8 mouse cellular contexts compared by ENCODE assay signal in the genomic region with DNA sequence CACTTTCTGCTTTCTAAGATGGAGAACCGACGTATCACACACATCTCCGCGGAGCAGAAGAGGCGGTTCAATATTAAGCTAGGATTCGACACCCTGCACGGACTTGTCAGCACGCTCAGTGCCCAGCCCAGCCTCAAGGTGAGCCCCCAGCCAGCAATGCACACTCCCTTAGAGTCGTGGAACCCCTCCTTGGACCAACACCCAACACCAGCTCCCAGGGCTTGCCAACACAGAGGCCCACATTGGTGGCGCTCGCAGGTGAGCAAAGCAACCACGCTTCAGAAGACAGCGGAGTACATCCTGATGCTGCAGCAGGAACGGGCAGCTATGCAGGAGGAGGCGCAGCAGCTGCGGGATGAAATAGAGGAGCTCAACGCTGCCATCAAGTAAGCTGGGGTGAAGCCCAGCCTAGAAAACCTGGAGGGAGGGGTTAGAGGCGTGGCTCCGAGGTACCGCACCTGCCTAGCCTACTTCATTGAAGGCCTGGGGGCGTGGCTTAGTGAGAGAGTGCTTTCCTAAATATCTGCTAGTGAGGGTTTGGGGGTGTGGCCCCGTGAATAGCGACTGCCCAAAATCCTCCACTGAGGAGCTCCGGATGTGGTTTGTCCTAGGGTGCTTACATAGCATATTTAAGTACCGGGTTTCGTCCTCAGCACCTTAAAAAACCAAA. TPM values are rescaled to one million over a fixed set of nuclear protein-coding genes. Genes with fewer than 3 reads are reported as not detected.
DNase-seq lines count a peak whose midpoint lies in the region; ATAC-seq and TF ChIP-seq lines count a peak whose summit lies in the region.

No protein-coding gene starts in this region.

- WGBS in heart, embryonic 10.5 days = 7% methylated on average over 26 of the region's 26 CpGs
- 5% methylated on average over 26 of the region's 26 CpGs for WGBS in forebrain, postnatal 0 days
- WGBS in kidney, embryonic 15.5 days = 5% methylated on average over 26 of the region's 26 CpGs
- 41% methylated on average over 26 of the region's 26 CpGs for WGBS in small intestine, adult 2 months

- ATAC-seq in forebrain, postnatal 0 days = peak; percentile 34; the same call in 1 of the 2 replicates
- peak; percentile 61 for ATAC-seq in kidney, embryonic 15.5 days (replicated peaks; ENCODE audit: low FRiP score)

- no peak for DNase-seq in heart, embryonic 10.5 days (ENCODE audit: low spot score)
- no peak for DNase-seq in heart, postnatal 36 days
- DNase-seq in brain, adult 2 months (ENCODE audit: low read depth, low spot score) = peak; percentile 67
- peak; percentile 35 for DNase-seq in forebrain, postnatal 0 days
- DNase-seq in lung, postnatal 25 days (ENCODE audit: low spot score) = peak; percentile 84
- DNase-seq in layer of hippocampus, postnatal 25 days (ENCODE audit: extremely low spot score in 1 of 2, low spot score in 1 of 2) = no peak

- H3K9me3 ChIP-seq in heart, embryonic 10.5 days = no peaks in the 10 kb centered on the region
- no peaks in the 10 kb centered on the region for H3K9me3 ChIP-seq in forebrain, postnatal 0 days (ENCODE audit: low read length)
- H3K9me3 ChIP-seq in kidney, embryonic 15.5 days (replicated peaks) = no peaks in the 10 kb centered on the region

- no peak overlapping the region for H3K27ac ChIP-seq in heart, embryonic 10.5 days
- H3K27ac ChIP-seq in forebrain, postnatal 0 days (ENCODE audit: low read depth, low read length) = no peak overlapping the region
- H3K27ac ChIP-seq in kidney, embryonic 15.5 days = no peak overlapping the region
- no peak overlapping the region for H3K27ac ChIP-seq in small intestine, adult 2 months (ENCODE audit: insufficient read depth, low read depth, low read length)

- H3K4me1 ChIP-seq in heart, embryonic 10.5 days = peaks cover 13% of the 10 kb centered on the region; the same call in 1 of the 2 replicates
- no peaks in the 10 kb centered on the region for H3K4me1 ChIP-seq in forebrain, postnatal 0 days (ENCODE audit: insufficient read depth)
- peaks cover 11% of the 10 kb centered on the region for H3K4me1 ChIP-seq in kidney, embryonic 15.5 days
- 0 out of 2 replicates have a peak, but pooled peaks cover 4% of the 10 kb centered on the region for H3K4me1 ChIP-seq in small intestine, adult 2 months (ENCODE audit: control insufficient read depth, insufficient read depth, insufficient read length, low read length)

- peaks cover 75% of the 10 kb centered on the region for H3K27me3 ChIP-seq in heart, embryonic 10.5 days (ENCODE audit: insufficient read depth, poor library complexity, severe bottlenecking)
- peaks cover 15% of the 10 kb centered on the region for H3K27me3 ChIP-seq in forebrain, postnatal 0 days (ENCODE audit: insufficient read depth, low read length)
- H3K27me3 ChIP-seq in kidney, embryonic 15.5 days = peaks cover 40% of the 10 kb centered on the region
- H3K27me3 ChIP-seq in small intestine, adult 2 months (ENCODE audit: control insufficient read depth, insufficient read depth, low read length) = no peaks in the 10 kb centered on the region

- TF ChIP-seq POLR2A in small intestine, adult 2 months (IDR thresholded peaks at IDR 0.05; ENCODE audit: low read depth, low read length) = no peak

- TF ChIP-seq CTCF in forebrain, postnatal 0 days (IDR thresholded peaks at IDR 0.05; ENCODE audit: low read depth) = no peak
- no peak for TF ChIP-seq CTCF in small intestine, adult 2 months (IDR thresholded peaks at IDR 0.05; ENCODE audit: extremely low read depth, insufficient read length, insufficient replicate concordance, low read depth, low read length)

- H3K9ac ChIP-seq in forebrain, postnatal 0 days = peak overlapping the region; percentile 18; the same call in 1 of the 2 replicates
- no peak overlapping the region for H3K9ac ChIP-seq in kidney, embryonic 15.5 days

- intact Hi-C loops in heart, postnatal 36 days (cut with DNase I) = no loop called here

- H3K4me3 ChIP-seq in heart, embryonic 10.5 days = peak overlapping the region; percentile 37
- H3K4me3 ChIP-seq in forebrain, postnatal 0 days (ENCODE audit: low read depth, low read length) = peak overlapping the region; percentile 22
- H3K4me3 ChIP-seq in kidney, embryonic 15.5 days (replicated peaks) = peak overlapping the region; percentile 27
- H3K4me3 ChIP-seq in small intestine, adult 2 months (ENCODE audit: low read depth, low read length) = peak overlapping the region; percentile 31

- peak overlapping the region; percentile 45 for H3K4me2 ChIP-seq in forebrain, postnatal 0 days (ENCODE audit: low read depth)
- peak overlapping the region; percentile 56 for H3K4me2 ChIP-seq in kidney, embryonic 15.5 days

- no peaks in the 10 kb centered on the region for H3K36me3 ChIP-seq in heart, embryonic 10.5 days
- H3K36me3 ChIP-seq in forebrain, postnatal 0 days (ENCODE audit: insufficient read depth) = no peaks in the 10 kb centered on the region
- no peaks in the 10 kb centered on the region for H3K36me3 ChIP-seq in kidney, embryonic 15.5 days
- peaks cover 52% of the 10 kb centered on the region for H3K36me3 ChIP-seq in small intestine, adult 2 months (ENCODE audit: control insufficient read depth, insufficient read depth, low read length)

RNA-seq across cellular contexts. Expression of gene Tbl2, which starts 15.6 kb away (rescaled TPM):
- polyA plus RNA-seq in heart, embryonic 10.5 days (2016; fragmentation: Nextera tagmentation; extraction: Ambion mirVana) = 25.1 and 25.4 TPM in 2 replicates
- 10 to 100 TPM; 11.7 to 12.8 TPM for total RNA-seq in heart, postnatal 36 days (2021)
- 13.5 and 35.2 TPM in 2 replicates for total RNA-seq in forebrain, postnatal 0 days (2014; rRNA removed)
- 9.2 and 12.0 TPM in 2 replicates for polyA plus RNA-seq in forebrain, postnatal 0 days (2015; fragmentation: Nextera tagmentation; extraction: Ambion mirVana)
- 25.5 and 26.8 TPM in 2 replicates for polyA plus RNA-seq in kidney, embryonic 15.5 days (2015; fragmentation: Nextera tagmentation; extraction: Ambion mirVana)
- 4.8 and 5.3 TPM in 2 replicates for polyA plus RNA-seq in small intestine, adult 2 months (2012; rRNA removed)
- total RNA-seq in layer of hippocampus, postnatal 25 days (2021) = 10 to 100 TPM; 32.1 to 34.4 TPM

RNA-seq across cellular contexts. Expression of gene Bcl7b, which starts 34.2 kb away (rescaled TPM):
- polyA plus RNA-seq in heart, embryonic 10.5 days (2016; fragmentation: Nextera tagmentation; extraction: Ambion mirVana) = 39.2 and 45.3 TPM in 2 replicates
- 10 to 100 TPM; 41.3 to 43.4 TPM for total RNA-seq in heart, postnatal 36 days (2021)
- 30.3 and 31.4 TPM in 2 replicates for total RNA-seq in forebrain, postnatal 0 days (2014; rRNA removed)
- 42.6 TPM in 2 replicates for polyA plus RNA-seq in forebrain, postnatal 0 days (2015; fragmentation: Nextera tagmentation; extraction: Ambion mirVana)
- 52.9 and 53.2 TPM in 2 replicates for polyA plus RNA-seq in kidney, embryonic 15.5 days (2015; fragmentation: Nextera tagmentation; extraction: Ambion mirVana)
- 12.1 and 28.4 TPM in 2 replicates for polyA plus RNA-seq in small intestine, adult 2 months (2012; rRNA removed)
- total RNA-seq in layer of hippocampus, postnatal 25 days (2021) = 10 to 100 TPM; 49.6 to 53.7 TPM

RNA-seq across cellular contexts. Expression of gene Mlxipl, which starts 44.2 kb away (rescaled TPM):
- 1.00 and 3.0 TPM in 2 replicates for polyA plus RNA-seq in heart, embryonic 10.5 days (2016; fragmentation: Nextera tagmentation; extraction: Ambion mirVana)
- 10 to 100 TPM; 23.5 to 31.7 TPM for total RNA-seq in heart, postnatal 36 days (2021)
- 0.76 and 0.77 TPM in 2 replicates for total RNA-seq in forebrain, postnatal 0 days (2014; rRNA removed)
- polyA plus RNA-seq in forebrain, postnatal 0 days (2015; fragmentation: Nextera tagmentation; extraction: Ambion mirVana) = 0.28 and 1.0 TPM in 2 replicates
- 7.3 and 7.4 TPM in 2 replicates for polyA plus RNA-seq in kidney, embryonic 15.5 days (2015; fragmentation: Nextera tagmentation; extraction: Ambion mirVana)
- 190 and 304 TPM in 2 replicates for polyA plus RNA-seq in small intestine, adult 2 months (2012; rRNA removed)
- 1 to 10 TPM; 3.1 to 5.8 TPM for total RNA-seq in layer of hippocampus, postnatal 25 days (2021)

RNA-seq across cellular contexts. Expression of gene Baz1b, which starts 53.2 kb away (rescaled TPM):
- polyA plus RNA-seq in heart, embryonic 10.5 days (2016; fragmentation: Nextera tagmentation; extraction: Ambion mirVana) = 30.6 and 44.4 TPM in 2 replicates
- total RNA-seq in heart, postnatal 36 days (2021) = 10 to 100 TPM; 41.4 to 43.0 TPM
- total RNA-seq in forebrain, postnatal 0 days (2014; rRNA removed) = 44.4 and 51.6 TPM in 2 replicates
- polyA plus RNA-seq in forebrain, postnatal 0 days (2015; fragmentation: Nextera tagmentation; extraction: Ambion mirVana) = 11.1 and 15.0 TPM in 2 replicates
- polyA plus RNA-seq in kidney, embryonic 15.5 days (2015; fragmentation: Nextera tagmentation; extraction: Ambion mirVana) = 40.4 and 42.3 TPM in 2 replicates
- 6.9 and 14.7 TPM in 2 replicates for polyA plus RNA-seq in small intestine, adult 2 months (2012; rRNA removed)
- 10 to 100 TPM; 65.5 to 72.7 TPM for total RNA-seq in layer of hippocampus, postnatal 25 days (2021)

RNA-seq across cellular contexts. Expression of gene Vps37d, which starts 55.8 kb away (rescaled TPM):
- polyA plus RNA-seq in heart, embryonic 10.5 days (2016; fragmentation: Nextera tagmentation; extraction: Ambion mirVana) = 2.4 and 7.1 TPM in 2 replicates
- total RNA-seq in heart, postnatal 36 days (2021) = 1 to 10 TPM in 1 of 2 experiments, under 1 TPM in 1; 0.95 to 1.6 TPM
- 71.1 and 74.8 TPM in 2 replicates for total RNA-seq in forebrain, postnatal 0 days (2014; rRNA removed)
- 31.1 and 34.2 TPM in 2 replicates for polyA plus RNA-seq in forebrain, postnatal 0 days (2015; fragmentation: Nextera tagmentation; extraction: Ambion mirVana)
- 9.2 and 10.9 TPM in 2 replicates for polyA plus RNA-seq in kidney, embryonic 15.5 days (2015; fragmentation: Nextera tagmentation; extraction: Ambion mirVana)
- 3.0 and 7.0 TPM in 2 replicates for polyA plus RNA-seq in small intestine, adult 2 months (2012; rRNA removed)
- 10 to 100 TPM; 30.4 to 32.8 TPM for total RNA-seq in layer of hippocampus, postnatal 25 days (2021)

Comparison
In these comparisons a context has a peak if more than half of its experiments do, and no peak if none do; other contexts are left out.
1. DNase-seq: peak in brain, adult 2 months (single experiment), forebrain, postnatal 0 days (single experiment) and lung, postnatal 25 days (single experiment); none in heart, embryonic 10.5 days (single experiment), heart, postnatal 36 days (0 of 2) and layer of hippocampus, postnatal 25 days (0 of 2).
2. RNA of gene Mlxipl, which starts 44.2 kb away (polyA plus RNA-seq): 190 to 304 TPM in small intestine, adult 2 months; 7.3 to 7.4 TPM in kidney, embryonic 15.5 days, 1.00 to 3.0 TPM in heart, embryonic 10.5 days and 0.28 to 1.0 TPM in forebrain, postnatal 0 days; every median in the first group is over 10 times any median in the second.
3. Peak in every context shown above with its lines, with median percentiles within 50 percentile points of each other: H3K4me3 ChIP-seq.